Mouse (Mus musculus) embryonic stem cell, embryonic (primary cell): ENCODE measurements at regions not wholly inside any gene's neighbourhood (a gene's known extent, or its start where the extent isn't known, plus 50 kb on each side); places are given as distances from the start of the nearest gene placed in this dataset.

ENCODE experiments used
- CTCF ChIA-PET, 4 experiments: fragments of 300-600 bp in 2 of 4; fragments of 350-600 bp in 2 of 4; sonication (Branson Sonifier 250); formaldehyde crosslinking; loops; one replicate each; lab custom pipeline; 2022; ENCODE audit warnings: inconsistent platforms in 2 of 4; lab: Charles Lee
- POLR2A ChIA-PET, 4 experiments: fragments of 300-600 bp in 2 of 4; fragments of 350-600 bp in 2 of 4; sonication (Branson Sonifier 250); formaldehyde crosslinking; loops; one replicate each; lab custom pipeline; 2022; ENCODE audit warnings: antibody characterized with exemption in 4 of 4, inconsistent platforms in 1 of 4; lab: Charles Lee

DNA sequence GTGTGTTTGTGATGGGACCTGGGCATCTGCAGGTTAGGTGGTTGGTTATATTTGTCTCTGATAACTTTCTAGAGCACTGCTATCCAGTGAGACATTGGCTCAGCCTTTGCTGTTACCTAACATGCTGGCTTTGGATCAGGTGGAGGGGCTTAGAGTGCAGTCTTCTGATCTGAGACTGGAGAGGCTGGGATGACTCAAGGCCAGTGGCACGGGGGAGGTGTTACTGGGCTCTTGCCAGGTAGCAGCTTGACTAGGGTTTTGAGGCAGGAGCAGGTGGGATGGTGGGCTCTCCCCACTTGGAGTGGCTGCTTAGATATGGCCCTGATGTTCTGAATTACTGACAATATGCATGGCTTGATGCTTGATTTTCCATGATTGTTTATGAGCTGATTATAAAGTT, 236.0 kb downstream of the Zfp704 start:
- ChIA-PET CTCF (no interaction called here), POLR2A (no interaction called here)

DNA sequence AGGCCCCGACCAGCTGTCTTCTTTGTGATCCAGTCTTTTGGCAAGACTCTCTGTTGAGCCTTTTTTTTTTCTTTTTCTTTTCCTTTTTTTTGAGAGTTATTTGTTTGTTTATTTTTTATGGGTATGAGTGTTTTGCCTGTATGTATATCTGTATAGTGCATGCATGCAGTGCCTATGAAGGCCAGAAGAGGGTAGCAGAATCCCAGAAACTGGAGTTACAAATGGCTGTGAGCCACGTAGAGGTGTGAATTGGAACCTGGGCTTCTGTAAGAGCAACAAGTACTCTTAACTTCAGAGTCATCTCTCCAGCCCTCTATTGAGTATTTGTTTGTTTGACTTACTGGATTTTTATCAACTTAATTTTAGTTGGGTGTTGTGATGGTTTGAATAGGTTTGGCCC, 239.8 kb downstream of the Zfp704 start:
- ChIA-PET POLR2A (no interaction called here), CTCF (interaction anchor here in 1 of 4 experiments (0.6 to 0.7 kb wide), 2 partner anchors 32 to 91 kb away, joined by 3 read pairs; no protein-coding TSS in a partner anchor)

DNA sequence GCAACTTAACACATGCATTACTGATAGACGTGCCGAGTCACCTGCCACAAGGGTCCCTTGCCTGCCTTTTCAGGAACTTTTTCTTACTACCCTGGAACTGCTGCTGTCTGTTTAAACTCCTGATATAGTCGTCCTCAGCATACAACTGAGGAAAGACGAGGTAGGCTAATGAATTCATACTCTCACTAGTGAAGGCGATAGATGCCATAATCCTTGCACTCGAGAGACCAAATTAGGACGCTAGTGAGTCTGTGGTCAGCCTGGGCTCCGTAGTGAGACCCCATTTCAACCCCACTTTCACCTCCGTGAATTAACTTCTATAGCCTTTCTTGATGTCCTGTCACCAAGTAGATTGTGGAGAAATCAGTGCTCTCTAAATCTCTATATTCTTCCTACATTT, 244.1 kb downstream of the Zfp704 start:
- CTCF ChIA-PET: interaction anchor here in 1 of 4 experiments (0.6 kb wide), 1 partner anchor 445 kb away, joined by 3 read pairs; no protein-coding TSS in a partner anchor
- POLR2A ChIA-PET: no interaction called here

- POLR2A ChIA-PET: interaction anchor here in 3 of 4 experiments (0.6 to 0.9 kb wide), 3 partner anchors 8 to 944 kb away, joined by 3 read pairs; no protein-coding TSS in a partner anchor
Observed at GRCm38 (mm10) chr3:9359186-9359585, 250.7 kb downstream of the Zfp704 start.

GRCm38 (mm10) chr3:9358111-9358510, 251.8 kb downstream of the Zfp704 start:
- ChIA-PET POLR2A (interaction anchor here in 1 of 4 experiments (1.0 to 1.2 kb wide), 4 partner anchors 10 to 218 kb away, joined by 4 read pairs; no protein-coding TSS in a partner anchor), CTCF (interaction anchor here in 1 of 4 experiments (0.6 kb wide), 1 partner anchor 11 kb away, joined by 3 read pairs; no protein-coding TSS in a partner anchor)

More at GRCm38 (mm10) chr3:9359186-9359585, 250.7 kb downstream of the Zfp704 start:
- CTCF ChIA-PET: interaction anchor here in 2 of 4 experiments (0.5 to 1.0 kb wide), 3 partner anchors 17 to 283 kb away, joined by 3 to 6 read pairs (median 4); no protein-coding TSS in a partner anchor

- ChIA-PET CTCF (interaction anchor here in 1 of 4 experiments (0.6 kb wide), 1 partner anchor 10 kb away, joined by 3 read pairs; no protein-coding TSS in a partner anchor), POLR2A (interaction anchor here in 1 of 4 experiments (1.0 to 1.2 kb wide), 4 partner anchors 10 to 218 kb away, joined by 4 read pairs; no protein-coding TSS in a partner anchor)
Observed at GRCm38 (mm10) chr3:9357639-9358038, 252.2 kb downstream of the Zfp704 start.

GRCm38 (mm10) chr3:9355875-9356274, 254.0 kb downstream of the Zfp704 start:
- POLR2A ChIA-PET: interaction anchor here in 1 of 4 experiments (0.5 to 0.6 kb wide), 2 partner anchors 32 to 614 kb away, joined by 3 read pairs; no protein-coding TSS in a partner anchor
- CTCF ChIA-PET: interaction anchor here in 1 of 4 experiments (1.3 kb wide), 1 partner anchor 279 kb away, joined by 4 read pairs; no protein-coding TSS in a partner anchor

GRCm38 (mm10) chr3:9354756-9355155, 255.1 kb downstream of the Zfp704 start:
- POLR2A ChIA-PET: interaction anchor here in 1 of 4 experiments (0.5 kb wide), 1 partner anchor 287 kb away, joined by 4 read pairs; no protein-coding TSS in a partner anchor
- CTCF ChIA-PET: no interaction called here

GRCm38 (mm10) chr3:9352251-9352650, 257.6 kb downstream of the Zfp704 start:
- CTCF ChIA-PET: interaction anchor here in 1 of 4 experiments (0.7 kb wide), 1 partner anchor 229 kb away, joined by 4 read pairs; no protein-coding TSS in a partner anchor
- POLR2A ChIA-PET: no interaction called here

GRCm38 (mm10) chr3:9349822-9350221, 260.1 kb downstream of the Zfp704 start:
- POLR2A ChIA-PET: interaction anchor here in 1 of 4 experiments (0.6 to 1.1 kb wide), 2 partner anchors 66 to 586 kb away, joined by 3 read pairs; no protein-coding TSS in a partner anchor
- CTCF ChIA-PET: no interaction called here

DNA sequence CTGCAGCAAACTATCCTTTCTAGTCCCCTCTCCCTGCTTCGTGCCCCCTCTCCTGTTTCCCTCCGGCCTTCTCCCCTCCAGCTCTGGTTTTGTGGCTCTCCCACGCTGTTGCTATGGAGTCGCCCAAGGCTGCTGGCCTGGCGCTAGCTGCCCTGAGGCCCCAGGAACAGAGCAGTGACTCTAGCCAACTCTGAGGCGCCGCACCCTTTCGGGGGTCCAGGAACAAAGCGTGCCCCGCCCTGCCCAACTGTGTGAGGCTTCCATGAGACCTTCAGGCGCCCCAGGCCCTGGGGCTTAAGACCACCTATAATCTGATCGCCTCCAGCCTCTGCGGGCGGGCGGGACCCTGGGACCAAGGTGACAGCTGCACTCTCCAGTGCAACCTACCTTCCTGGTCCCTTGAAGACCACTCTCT, 262.4 kb downstream of the Zfp704 start:
- ChIA-PET CTCF (interaction anchor here (0.6 to 1.0 kb wide), 4 partner anchors 11 to 496 kb away, joined by 3 to 7 read pairs (median 3); no protein-coding TSS in a partner anchor), POLR2A (interaction anchor here in 2 of 4 experiments (0.6 to 1.4 kb wide), 3 partner anchors 10 to 584 kb away, joined by 3 to 4 read pairs (median 4); no protein-coding TSS in a partner anchor)

DNA sequence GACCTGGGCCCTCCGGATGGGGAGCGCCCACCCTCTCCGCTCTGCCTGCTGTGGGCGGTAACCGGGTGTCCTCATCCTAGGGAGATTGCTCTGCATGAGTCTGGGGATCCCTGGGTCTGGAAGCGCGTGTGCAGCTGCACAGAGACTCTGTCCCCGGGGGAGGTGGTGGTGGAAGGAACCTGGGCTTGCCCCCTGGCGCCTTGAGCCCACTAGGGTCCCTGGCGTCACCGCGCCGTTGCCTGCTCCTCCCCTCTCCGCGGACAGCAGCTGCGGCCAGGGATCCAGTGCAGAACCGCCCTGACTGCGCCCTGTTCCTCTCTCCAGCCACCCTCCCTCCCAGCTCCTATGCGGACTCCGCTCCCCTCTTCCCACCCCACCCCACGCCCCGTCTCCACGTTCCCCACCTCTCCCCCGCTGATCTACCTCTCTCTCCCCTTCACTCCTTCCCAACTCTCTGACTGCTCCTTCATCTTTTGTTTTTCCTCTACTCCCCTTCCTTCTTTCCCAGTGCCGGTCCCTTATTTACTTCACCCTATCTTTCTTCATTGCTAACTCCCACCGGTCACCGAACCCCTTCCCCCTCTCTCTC, 262.9 kb downstream of the Zfp704 start:
- ChIA-PET CTCF (interaction anchor here in 3 of 4 experiments (0.6 to 0.8 kb wide), 3 partner anchors 11 to 388 kb away, joined by 3 to 7 read pairs (median 3); no protein-coding TSS in a partner anchor), POLR2A (interaction anchor here in 2 of 4 experiments (0.6 to 1.4 kb wide), 2 partner anchors 12 to 584 kb away, joined by 3 to 4 read pairs; no protein-coding TSS in a partner anchor)

GRCm38 (mm10) chr3:9346356-9346755, 263.5 kb downstream of the Zfp704 start:
- ChIA-PET CTCF (no interaction called here), POLR2A (interaction anchor here in 1 of 4 experiments (1.4 kb wide), 1 partner anchor 12 kb away, joined by 4 read pairs; no protein-coding TSS in a partner anchor)

GRCm38 (mm10) chr3:9345885-9346284, 264.0 kb downstream of the Zfp704 start:
- ChIA-PET CTCF (no interaction called here), POLR2A (no interaction called here)

DNA sequence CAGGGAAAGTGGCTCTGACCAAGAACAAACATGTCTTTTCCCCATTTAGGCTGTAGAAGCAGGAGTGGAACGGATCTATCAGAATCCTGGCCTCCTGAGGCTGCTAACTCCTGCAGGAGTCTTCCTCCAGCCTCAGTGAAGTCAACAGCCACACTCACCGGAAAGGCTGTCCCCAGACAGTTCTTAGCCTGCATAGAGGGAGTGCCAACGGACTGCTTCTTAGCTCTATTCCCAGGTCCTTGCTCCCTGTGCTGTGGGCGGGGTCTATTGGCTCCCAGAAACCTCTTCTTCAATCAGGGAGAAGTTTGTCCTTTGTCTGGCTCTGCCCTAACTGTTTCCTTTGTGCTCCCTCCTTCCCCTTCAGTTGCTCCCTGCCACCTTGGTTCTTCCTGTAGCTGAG, 266.3 kb downstream of the Zfp704 start:
- CTCF ChIA-PET: interaction anchor here in 1 of 4 experiments (0.5 to 1.0 kb wide), 2 partner anchors 267 to 739 kb away, joined by 5 read pairs; no protein-coding TSS in a partner anchor
- POLR2A ChIA-PET: interaction anchor here in 3 of 4 experiments (0.6 to 1.0 kb wide), 5 partner anchors 8 to 267 kb away, joined by 3 read pairs; no protein-coding TSS in a partner anchor

DNA sequence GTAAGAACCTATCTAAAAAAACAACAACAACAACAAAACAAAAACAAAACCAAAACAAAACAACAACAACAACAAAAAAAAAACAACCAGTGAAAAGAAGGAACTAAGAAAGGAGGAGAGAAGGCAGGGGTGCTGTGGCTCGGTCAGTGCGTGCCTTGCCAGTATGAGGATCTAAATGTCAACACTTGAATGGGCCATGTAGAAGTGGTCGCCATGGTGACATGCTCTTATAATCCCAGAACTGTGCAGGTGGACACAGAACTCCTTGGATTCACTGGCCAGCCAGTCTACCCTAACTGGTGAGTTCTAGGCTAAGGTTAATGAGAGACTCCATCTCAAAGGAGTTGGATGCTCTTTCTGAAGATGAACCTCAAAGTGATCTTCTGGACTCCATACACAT, 267.7 kb downstream of the Zfp704 start:
- POLR2A ChIA-PET: interaction anchor here in 2 of 4 experiments (0.7 to 1.5 kb wide), 3 partner anchors 11 to 366 kb away, joined by 3 read pairs; no protein-coding TSS in a partner anchor
- CTCF ChIA-PET: no interaction called here

- POLR2A ChIA-PET: interaction anchor here in 2 of 4 experiments (0.6 to 1.5 kb wide), 5 partner anchors 9 to 370 kb away, joined by 3 to 5 read pairs (median 3); no protein-coding TSS in a partner anchor
Observed at GRCm38 (mm10) chr3:9341657-9342056, 268.2 kb downstream of the Zfp704 start.

DNA sequence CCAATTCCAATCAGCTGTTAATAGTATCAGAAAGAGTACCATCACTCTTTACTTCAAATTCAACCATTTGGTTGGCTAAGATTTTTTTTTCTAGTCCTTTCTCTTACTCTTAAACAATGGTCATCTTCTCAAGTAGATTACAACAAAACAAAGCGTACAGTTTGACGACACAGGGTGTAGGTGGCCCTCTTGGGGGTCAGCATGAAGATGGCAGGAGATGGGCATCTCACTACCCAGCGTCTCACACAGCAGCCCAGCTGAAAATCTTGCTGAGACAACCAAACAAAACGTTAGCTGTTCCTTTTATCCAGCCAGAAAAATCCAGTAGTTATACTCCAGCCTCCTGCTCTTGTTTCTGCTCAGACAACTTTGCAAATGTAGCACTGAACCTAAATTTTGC, 268.6 kb downstream of the Zfp704 start:
- CTCF ChIA-PET: no interaction called here
- POLR2A ChIA-PET: interaction anchor here in 1 of 4 experiments (0.5 to 1.5 kb wide), 5 partner anchors 10 to 370 kb away, joined by 3 to 5 read pairs (median 3); no protein-coding TSS in a partner anchor

More at GRCm38 (mm10) chr3:9341657-9342056, 268.2 kb downstream of the Zfp704 start:
- CTCF ChIA-PET: no interaction called here
